Mouse (Mus musculus): Measurements from ENCODE around the gene Tmem123. TPM values are rescaled to one million over a fixed set of nuclear protein-coding genes. Genes with fewer than 3 reads are reported as not detected.
A peak's percentile ranks its signal among the peaks of the same experiment; 100 is the strongest.

Tmem123 gene
- polyA plus RNA-seq, 1 experiment from 2014 or later = 114 TPM

DNA sequence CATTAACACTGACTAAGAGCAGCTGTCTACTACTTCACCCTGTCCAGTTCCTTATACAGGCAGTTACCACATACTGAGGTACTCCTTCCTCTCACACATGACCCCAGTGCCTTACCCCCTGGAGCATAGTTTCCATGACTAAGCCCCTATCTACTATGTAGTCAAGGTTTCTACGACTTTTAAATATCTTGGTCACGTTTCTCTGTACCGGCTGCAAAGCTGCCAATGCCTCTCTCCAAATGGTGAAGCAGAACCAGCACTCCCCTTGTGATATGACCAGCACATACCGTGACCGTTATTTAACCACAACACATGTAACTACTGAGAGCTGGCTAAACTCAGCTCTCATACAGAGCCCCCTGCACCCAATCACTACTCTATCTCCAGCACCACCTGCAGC lies 61.1 kb downstream of the Tmem123 start:
- DNase-seq (ENCODE audit: low spot score) = no peak

- DNase-seq (ENCODE audit: low spot score) = no peak
Measured at GRCm38 (mm10) chr9:7828706-7829105, 64.9 kb downstream of the Tmem123 start.

DNA sequence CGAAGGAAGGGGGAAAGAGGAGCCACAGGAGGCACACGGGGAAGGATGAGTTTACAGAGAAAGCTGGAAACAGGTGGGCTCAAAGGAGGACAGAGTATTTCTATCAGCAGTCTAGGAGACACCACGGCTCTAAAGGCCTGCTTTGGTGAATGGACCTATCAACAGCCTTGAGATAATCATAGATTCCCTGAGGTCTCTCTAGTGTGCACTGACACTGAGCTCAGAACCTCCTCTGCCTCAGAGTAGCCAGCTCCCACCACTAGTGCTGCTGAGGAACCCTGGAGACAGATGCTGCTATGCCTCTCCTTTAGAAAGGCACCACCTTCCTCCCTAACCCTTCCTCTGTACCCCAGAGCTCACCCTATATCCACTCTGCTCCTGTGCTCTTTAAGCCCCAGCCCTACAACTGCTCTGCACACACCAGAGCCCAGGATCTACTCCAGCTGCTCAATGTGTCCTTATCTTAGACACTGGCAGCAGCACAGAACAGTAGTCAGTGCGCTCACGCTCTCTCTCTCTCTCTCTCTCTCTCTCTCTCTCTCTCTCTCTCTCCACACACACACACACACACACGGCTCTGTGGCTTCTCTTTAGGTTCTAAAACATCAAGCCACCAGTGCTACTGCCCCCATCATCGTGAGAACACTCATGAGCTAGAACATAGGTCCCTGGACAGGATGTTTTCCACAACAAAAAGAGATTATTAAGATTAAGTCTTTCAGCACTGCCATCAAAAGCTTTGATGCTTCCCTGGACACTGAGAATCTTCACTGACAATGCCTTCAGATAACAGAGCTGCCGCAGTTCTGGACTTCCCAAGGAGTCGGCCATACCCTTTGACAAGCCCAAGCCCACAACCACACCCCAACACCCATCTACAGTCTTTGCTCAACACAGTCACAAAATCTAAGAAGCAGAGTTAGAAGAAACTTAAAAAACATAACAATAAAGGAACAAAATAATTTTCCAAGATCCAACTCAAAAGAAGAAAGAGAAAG lies 66.0 kb downstream of the Tmem123 start:
- DNase-seq (ENCODE audit: low spot score) = peak; percentile 27

DNA sequence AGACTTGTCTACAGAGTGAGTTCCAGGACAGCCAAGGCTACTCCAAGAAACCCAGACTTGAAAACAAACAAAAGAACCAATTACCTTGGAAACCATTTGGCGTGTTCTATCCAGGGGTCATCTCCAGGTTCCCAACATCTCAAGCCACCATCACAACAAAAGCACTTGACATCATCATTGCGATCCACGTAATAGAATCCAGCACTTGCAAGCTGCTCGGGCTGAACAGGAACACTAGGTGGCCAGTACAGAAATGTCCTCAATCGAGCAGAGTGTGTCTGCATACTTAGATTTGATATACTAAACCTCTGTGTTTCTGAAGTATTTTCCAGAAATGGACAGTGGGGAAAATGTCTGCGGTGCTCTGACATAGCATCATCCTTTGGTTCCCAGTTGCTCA lies 69.6 kb downstream of the Tmem123 start:
- DNase-seq (ENCODE audit: low spot score) = no peak

GRCm38 (mm10) chr9:7835302-7835701 lies 71.5 kb downstream of the Tmem123 start:
- no peak for DNase-seq (ENCODE audit: low spot score)

DNA sequence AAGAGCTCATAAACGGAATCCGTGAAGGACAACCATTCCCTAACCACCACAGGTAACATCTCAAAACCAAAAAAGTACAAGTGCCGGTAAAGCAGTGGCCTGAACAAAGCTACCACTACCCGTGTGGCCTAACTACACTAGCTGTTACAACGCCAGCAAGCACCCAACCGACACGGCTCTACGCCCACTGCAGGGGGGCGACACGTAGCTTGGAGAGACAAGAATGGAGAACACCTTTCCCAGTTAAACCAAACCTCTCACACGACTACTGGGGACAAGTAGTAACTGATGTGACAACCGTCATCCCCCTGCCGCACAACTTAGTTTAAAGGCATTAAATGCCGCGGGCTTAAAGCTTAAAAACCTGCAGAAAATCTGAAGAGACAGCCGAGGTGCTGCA lies 72.5 kb downstream of the Tmem123 start:
- DNase-seq (ENCODE audit: low spot score) = peak; percentile 65

GRCm38 (mm10) chr9:7836905-7837805 lies 73.3 kb downstream of the Tmem123 start, which contains the start of gene Birc2:
TSS of gene Birc2 (minus strand) at chr9:7837064.
- DNase-seq (ENCODE audit: low spot score) = peak; percentile 96

DNA sequence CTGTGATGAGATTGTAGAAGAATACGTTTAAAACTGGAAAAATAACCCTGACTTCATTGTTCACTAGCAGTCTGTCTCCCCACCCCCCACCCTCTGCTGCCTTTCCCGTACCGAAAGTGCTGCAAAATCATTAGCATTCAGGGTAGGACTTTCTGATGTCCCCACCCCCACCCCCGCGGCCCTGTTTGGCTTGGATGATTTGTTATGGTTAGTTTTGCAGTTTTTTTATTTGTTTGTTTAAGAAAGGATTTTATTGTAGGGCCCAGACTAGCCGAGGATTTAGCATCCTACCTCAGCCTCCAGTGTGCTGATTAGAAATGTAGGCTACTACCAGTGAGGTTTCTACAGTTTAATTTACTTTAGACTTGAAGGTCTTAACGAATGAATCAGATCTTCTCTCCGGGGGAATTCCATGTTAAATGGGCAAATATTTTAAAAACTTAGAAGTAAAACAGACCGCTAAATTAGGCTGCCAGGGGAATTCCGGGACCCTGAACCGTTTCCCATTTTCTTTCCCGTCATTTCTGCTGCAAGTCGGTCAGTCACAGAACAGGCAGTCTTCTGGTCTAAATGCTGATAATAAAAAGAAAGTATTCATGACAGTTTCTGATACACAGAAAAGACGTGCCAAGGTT lies 74.1 kb downstream of the Tmem123 start:
- DNase-seq (ENCODE audit: low spot score) = no peak

- DNase-seq (ENCODE audit: low spot score) = no peak
Measured at GRCm38 (mm10) chr9:7841221-7841620, 77.4 kb downstream of the Tmem123 start.

Small RNA genes lying within 50 kb of the gene (microRNA-seq; reads per million reads assigned to microRNA genes)
- gene Mir5618 (ENCODE audit: borderline number of aligned reads) = 5.4 reads per million, percentile 7 among the genes with 10 or more reads in this experiment

Other genes starting within 250 kb of the Tmem123 start
- gene Mmp8, start 205.6 kb upstream of the Tmem123 start, polyA plus RNA-seq (2015; fragmentation: Nextera tagmentation; extraction: Ambion mirVana) = 0.31 and 0.55 TPM in 2 replicates
- 0.21 and 0.34 TPM in 2 replicates for gene Mmp27, start 192.6 kb upstream of the Tmem123 start, polyA plus RNA-seq (2015; fragmentation: Nextera tagmentation; extraction: Ambion mirVana)
- gene Mmp20, start 135.8 kb upstream of the Tmem123 start, polyA plus RNA-seq (2015; fragmentation: Nextera tagmentation; extraction: Ambion mirVana) = 0.08 TPM in 2 replicates
- gene Mmp7, start 72.0 kb upstream of the Tmem123 start, polyA plus RNA-seq (2015; fragmentation: Nextera tagmentation; extraction: Ambion mirVana) = 0.38 and 0.90 TPM in 2 replicates
- gene Birc2, start 73.0 kb downstream of the Tmem123 start, polyA plus RNA-seq (2015; fragmentation: Nextera tagmentation; extraction: Ambion mirVana) = 60.0 and 60.6 TPM in 2 replicates
- 32.9 and 34.4 TPM in 2 replicates for gene Birc3, start 109.1 kb downstream of the Tmem123 start, polyA plus RNA-seq (2015; fragmentation: Nextera tagmentation; extraction: Ambion mirVana)
- gene Yap1, start 240.6 kb downstream of the Tmem123 start, polyA plus RNA-seq (2015; fragmentation: Nextera tagmentation; extraction: Ambion mirVana) = 5.3 and 5.5 TPM in 2 replicates